Mouse (Mus musculus) brown adipose tissue, adult 24 weeks (tissue): ENCODE results near the gene Gm20388. TPM values are rescaled to one million over a fixed set of nuclear protein-coding genes. Genes with fewer than 3 reads are reported as not detected.

Experiments
- H3K27ac ChIP-seq: fragments of 200-500 bp; replicated peaks from 2 replicates; pipeline ENCODE4 v1.5.1; 2012; ENCODE audit warnings: low read depth, mild to moderate bottlenecking, low read length
- H3K4me1 ChIP-seq: fragments of 200-500 bp; 2 replicates; pipeline ENCODE4 v1.6.1; 2012; ENCODE audit warnings: low read length, mixed read lengths; ENCODE audit not compliant: control insufficient read depth, insufficient read depth, insufficient read length
- H3K4me3 ChIP-seq: fragments of 200-500 bp; 2 replicates; pipeline ENCODE4 v1.5.1; 2012; ENCODE audit warnings: low read depth, mild to moderate bottlenecking, low read length, moderate library complexity; ENCODE audit not compliant: insufficient read depth
- polyA plus RNA-seq: library from polyadenylated mRNA; stranded (reverse); fragments of >200 nt; gene quantifications from 2 replicates; pipeline ENCODE4 v1.2.4, GENCODE M21; 2012; ENCODE audit not compliant: missing spikeins, insufficient read depth, insufficient read length

Gene Gm20388
- polyA plus RNA-seq, 1 experiment, result 44.7 TPM

DNA sequence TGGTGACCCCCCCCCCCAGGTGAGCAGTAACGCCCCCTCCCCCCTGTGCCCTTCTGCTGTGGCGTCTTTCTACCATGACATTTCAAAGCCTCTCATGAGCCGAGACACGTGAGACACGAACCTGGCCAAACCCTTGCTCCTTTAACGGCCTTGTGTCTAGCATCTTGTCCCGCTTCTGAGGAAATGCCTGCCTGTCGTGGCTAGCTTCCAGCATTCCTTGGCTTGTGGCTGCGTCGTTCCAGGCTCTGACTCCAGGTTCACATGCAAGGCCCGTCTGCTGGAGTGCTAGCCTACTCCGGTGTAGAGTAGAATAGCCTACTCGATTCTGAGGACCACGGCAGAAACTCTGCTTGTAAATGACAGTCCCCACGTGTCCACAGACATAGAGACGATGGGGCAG lies 467.7 kb downstream of the Gm20388 start:
- H3K4me1 ChIP-seq, result peaks cover 22% of the 10 kb centered on the region
- no peak overlapping the region for H3K27ac ChIP-seq
- H3K4me3 ChIP-seq, result no peak overlapping the region

GRCm38 (mm10) chr8:120379015-120379414 lies 468.4 kb downstream of the Gm20388 start:
- Histone ChIP-seq H3K4me1 (peaks cover 22% of the 10 kb centered on the region), H3K4me3 (no peak overlapping the region), H3K27ac (no peak overlapping the region)

- H3K27ac ChIP-seq, result no peak overlapping the region
- no peak overlapping the region for H3K4me3 ChIP-seq
- peaks cover 16% of the 10 kb centered on the region for H3K4me1 ChIP-seq
Observed at GRCm38 (mm10) chr8:120381865-120382264, 471.2 kb downstream of the Gm20388 start.

DNA sequence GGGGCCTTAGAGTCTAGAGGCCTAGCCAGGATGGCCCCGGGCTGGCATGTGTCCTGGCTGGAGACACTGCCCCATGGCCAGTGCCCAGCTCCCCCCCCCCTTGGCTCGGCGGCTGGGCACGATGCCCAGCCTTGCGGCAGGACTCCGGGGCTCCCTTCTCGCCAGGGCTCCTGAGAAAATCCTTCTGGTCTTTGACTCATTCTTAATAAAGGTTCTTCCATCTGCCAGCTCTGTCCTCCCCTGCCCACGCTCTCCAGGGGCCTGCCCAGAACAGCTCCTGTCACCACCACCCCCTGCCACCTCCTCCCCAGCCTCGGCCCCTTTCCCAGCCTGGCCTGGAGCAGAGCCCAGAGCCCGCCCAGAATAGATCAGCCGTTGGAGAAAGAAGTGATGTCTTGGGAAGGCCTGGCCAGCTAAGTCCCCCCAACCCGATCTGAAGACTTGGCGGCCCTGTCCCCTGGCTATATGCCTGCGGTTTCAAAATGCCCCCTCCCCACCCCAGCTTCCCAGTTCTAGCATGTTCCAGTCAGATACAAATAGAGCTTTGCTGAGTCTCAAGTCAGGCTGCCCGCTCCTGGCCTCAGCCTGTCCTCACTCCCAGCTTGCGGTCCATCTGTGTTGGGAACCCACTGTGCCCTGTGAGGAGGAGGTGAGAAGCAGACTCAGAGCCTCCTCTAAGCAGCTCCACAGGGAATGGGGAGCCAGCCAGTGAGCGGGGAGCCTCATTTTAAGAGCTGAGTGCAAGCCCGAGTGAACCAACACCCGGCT lies 472.0 kb downstream of the Gm20388 start:
- peaks cover 13% of the 10 kb centered on the region for H3K4me1 ChIP-seq
- H3K4me3 ChIP-seq, result no peak overlapping the region
- H3K27ac ChIP-seq, result no peak overlapping the region

DNA sequence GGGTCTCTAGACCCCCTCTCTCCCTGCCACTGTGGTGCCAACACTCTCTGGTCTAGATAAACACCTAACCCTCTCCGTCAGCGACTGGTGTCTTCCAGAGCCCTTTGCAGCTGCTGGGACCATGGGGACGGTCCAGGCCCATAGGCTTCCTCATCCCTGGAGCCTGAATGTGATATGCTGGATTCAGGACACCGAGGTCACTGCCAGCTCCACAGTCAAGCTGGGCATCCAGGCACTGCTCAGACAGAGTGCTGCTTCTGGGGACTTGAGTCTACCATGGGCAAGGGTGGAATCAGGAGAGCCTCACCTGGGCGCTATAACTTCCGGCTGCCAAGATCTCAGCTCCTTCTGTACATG lies 472.5 kb downstream of the Gm20388 start:
- H3K4me3 ChIP-seq, result no peak overlapping the region
- H3K4me1 ChIP-seq, result peaks cover 13% of the 10 kb centered on the region
- no peak overlapping the region for H3K27ac ChIP-seq

DNA sequence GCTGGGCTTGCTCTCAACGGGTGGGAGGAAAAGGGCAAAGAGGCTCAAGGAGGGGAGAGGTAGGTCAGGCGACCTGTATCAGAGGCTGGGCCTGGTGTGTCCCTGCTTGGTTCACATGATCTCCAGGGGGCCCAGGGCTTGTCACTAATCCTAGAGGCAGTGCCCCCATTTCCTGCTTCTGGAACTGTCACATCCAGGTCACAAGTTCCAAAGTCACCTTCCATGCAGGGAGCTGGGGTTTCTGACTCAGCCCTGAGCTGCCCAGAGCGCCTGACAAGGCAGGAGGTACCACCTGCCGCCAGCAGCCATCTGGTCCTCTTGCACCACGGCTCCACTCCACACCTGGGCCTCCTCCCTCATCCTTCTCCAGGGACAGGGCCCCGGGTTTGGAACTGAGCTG lies 473.1 kb downstream of the Gm20388 start:
- Histone ChIP-seq H3K4me3 (no peak overlapping the region), H3K27ac (no peak overlapping the region), H3K4me1 (peaks cover 10% of the 10 kb centered on the region)

- Histone ChIP-seq H3K27ac (no peak overlapping the region), H3K4me1 (peaks cover 6% of the 10 kb centered on the region), H3K4me3 (no peak overlapping the region)
Observed at GRCm38 (mm10) chr8:120384745-120385144, 474.1 kb downstream of the Gm20388 start.

GRCm38 (mm10) chr8:120388246-120388645 lies 477.6 kb downstream of the Gm20388 start:
- Histone ChIP-seq H3K27ac (no peak overlapping the region), H3K4me1 (peaks cover 2% of the 10 kb centered on the region; the same call in 1 of the 2 replicates), H3K4me3 (no peak overlapping the region)

DNA sequence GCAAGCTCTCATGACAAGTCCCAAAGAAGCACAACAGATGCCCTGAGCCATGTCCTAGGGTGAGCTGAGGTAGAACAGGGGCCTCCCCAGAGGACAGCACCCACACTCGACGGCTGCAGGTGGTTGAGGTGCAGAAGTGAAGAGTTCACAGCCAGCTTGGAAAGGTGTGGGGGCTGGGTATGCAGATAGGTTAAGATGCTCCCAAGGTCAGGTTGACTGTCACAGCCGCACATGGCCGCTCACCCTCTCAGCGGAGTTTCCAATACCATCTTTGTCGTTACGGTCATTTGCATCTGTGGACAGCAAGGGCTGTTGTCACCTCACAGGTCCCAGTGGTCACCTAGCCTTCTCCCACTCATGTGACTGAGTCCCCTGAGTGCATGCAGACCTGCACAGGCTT lies 480.0 kb downstream of the Gm20388 start:
- H3K4me1 ChIP-seq, result peaks cover 6% of the 10 kb centered on the region; the same call in 1 of the 2 replicates
- no peak overlapping the region for H3K27ac ChIP-seq
- no peak overlapping the region for H3K4me3 ChIP-seq

- H3K4me3 ChIP-seq, result no peak overlapping the region
- no peak overlapping the region for H3K27ac ChIP-seq
- peaks cover 6% of the 10 kb centered on the region; the same call in 1 of the 2 replicates for H3K4me1 ChIP-seq
Observed at GRCm38 (mm10) chr8:120391856-120392255, 481.2 kb downstream of the Gm20388 start.

DNA sequence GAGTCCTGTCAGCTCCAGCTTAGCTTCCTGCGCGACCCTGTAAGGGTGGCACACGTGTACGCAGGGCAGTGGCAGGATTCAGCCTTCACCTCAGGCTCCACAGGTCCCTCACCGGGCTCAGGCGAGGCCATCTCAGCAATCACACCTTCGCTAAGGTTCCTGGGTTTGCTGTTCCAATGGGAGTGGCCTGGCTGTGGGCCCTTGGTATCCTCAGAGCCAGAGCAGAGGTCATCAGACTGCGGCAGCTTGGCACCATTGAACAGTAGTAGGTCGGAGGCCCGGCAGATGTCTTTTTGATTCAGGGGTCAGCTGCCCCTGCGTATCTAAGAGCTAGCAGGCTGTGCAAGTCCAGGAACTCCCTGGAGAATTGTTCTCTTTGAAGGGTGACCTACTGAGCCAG lies 482.4 kb downstream of the Gm20388 start:
- Histone ChIP-seq H3K4me1 (peaks cover 6% of the 10 kb centered on the region; the same call in 1 of the 2 replicates), H3K4me3 (no peak overlapping the region), H3K27ac (no peak overlapping the region)

GRCm38 (mm10) chr8:120393871-120394275 lies 483.2 kb downstream of the Gm20388 start:
- Histone ChIP-seq H3K4me1 (peaks cover 6% of the 10 kb centered on the region; the same call in 1 of the 2 replicates), H3K27ac (no peak overlapping the region)

DNA sequence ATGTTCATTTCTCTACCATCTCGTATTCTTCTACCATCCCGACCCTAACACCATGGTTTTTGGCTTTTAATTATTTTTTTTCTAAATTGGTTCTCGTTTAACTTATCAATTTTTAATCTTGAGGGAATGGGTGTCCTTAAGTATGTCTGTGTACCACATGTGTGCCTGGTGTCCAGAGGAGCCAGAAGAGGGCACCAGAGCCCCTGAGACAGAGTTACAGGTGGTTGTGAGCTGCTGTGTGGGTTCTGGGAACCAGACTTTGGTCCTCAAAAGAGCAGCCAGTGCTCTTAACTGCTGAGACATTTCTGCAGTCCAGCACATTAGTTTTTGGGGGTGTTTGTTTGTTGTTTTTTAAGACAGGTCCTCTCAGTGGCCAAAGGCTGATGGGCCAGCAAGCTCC lies 485.3 kb downstream of the Gm20388 start:
- no peak overlapping the region for H3K27ac ChIP-seq

More at GRCm38 (mm10) chr8:120393871-120394275, 483.2 kb downstream of the Gm20388 start:
- H3K4me3 ChIP-seq, result no peak overlapping the region

GRCm38 (mm10) chr8:120396756-120397155 lies 486.1 kb downstream of the Gm20388 start:
- Histone ChIP-seq H3K4me3 (no peak overlapping the region), H3K27ac (no peak overlapping the region), H3K4me1 (peaks cover 4% of the 10 kb centered on the region; the same call in 1 of the 2 replicates)

More for the DNA sequence above, 485.3 kb downstream of the Gm20388 start:
- H3K4me3 ChIP-seq, result no peak overlapping the region
- peaks cover 6% of the 10 kb centered on the region; the same call in 1 of the 2 replicates for H3K4me1 ChIP-seq

DNA sequence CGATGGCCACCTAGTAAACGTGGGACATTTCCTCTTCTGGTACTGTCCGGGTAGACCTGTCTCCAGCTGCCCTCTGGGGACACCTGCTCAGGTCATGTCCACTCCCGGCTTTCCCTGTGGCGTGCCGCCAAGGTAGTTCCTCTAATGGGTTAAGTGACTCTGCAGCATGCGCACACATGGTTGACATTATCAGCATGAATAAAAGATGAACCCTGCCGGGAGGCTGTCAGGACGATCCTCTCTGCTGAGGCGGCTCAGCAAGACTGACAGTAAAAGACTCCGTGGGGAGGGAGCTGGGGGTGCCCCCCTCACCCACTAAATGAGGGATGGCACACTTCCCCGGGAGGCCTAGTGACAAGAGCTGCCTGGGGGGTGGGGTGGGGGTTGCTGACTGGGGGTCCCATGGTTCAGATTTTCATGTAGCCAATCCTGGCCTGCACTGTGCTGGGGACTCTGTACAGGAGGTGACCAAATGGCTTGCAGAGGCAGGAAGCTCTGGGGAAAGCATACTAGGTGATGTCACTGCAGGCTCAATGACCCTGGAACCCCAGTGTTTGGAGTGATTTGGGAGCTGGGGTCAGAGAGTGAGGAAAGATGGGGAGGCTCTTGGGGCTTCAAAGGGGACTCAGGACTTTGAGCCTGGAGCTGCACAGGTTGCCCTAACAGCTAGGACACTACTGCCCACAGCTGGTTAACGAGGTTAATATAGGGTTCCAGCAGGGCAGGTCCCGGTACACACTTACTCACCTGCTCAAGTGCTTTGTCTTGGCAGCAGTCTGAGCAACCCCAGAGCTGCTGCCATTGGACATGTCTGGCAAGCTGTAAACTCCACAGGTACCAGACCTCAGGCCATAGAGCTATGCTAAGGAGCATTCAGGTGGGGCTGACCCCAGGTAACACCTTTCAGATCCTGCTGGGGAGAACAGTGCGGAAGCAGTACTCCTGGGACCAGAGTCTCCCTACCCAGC lies 487.1 kb downstream of the Gm20388 start:
- Histone ChIP-seq H3K27ac (no peak overlapping the region), H3K4me1 (peaks cover 4% of the 10 kb centered on the region; the same call in 1 of the 2 replicates), H3K4me3 (no peak overlapping the region)
